Mouse (Mus musculus) liver, embryonic 14.5 days (tissue): Measurements from ENCODE around the gene Ereg. TPM values are rescaled to one million over a fixed set of nuclear protein-coding genes. Genes with fewer than 3 reads are reported as not detected.

ENCODE experiments used
- ATAC-seq: fragments of 200-750 bp; cut with Nextera tagmentation; 2 replicates; pipeline ENCODE4 v1.8.0; 2017; ENCODE audit warnings: moderate number of reproducible peaks, mild to moderate bottlenecking, moderate library complexity; ENCODE audit not compliant: insufficient read depth
- DNase-seq, 3 experiments: peaks; one replicate each; pipeline ENCODE4 v3.0.0-alpha.2; 2012 to 2013; ENCODE audit warnings: low read depth in 3 of 3, low spot score in 3 of 3
- H3K27ac ChIP-seq: fragments of 300-500 bp; sonication (generic); 2 replicates; pipeline ENCODE4 v1.5.1; 2014; ENCODE audit warnings: moderate library complexity, mild to moderate bottlenecking, control low read depth, inconsistent platforms
- H3K27me3 ChIP-seq: fragments of 300-500 bp; sonication (generic); 2 replicates; pipeline ENCODE4 v1.6.1; 2014; ENCODE audit warnings: mild to moderate bottlenecking, low read length, moderate library complexity; ENCODE audit not compliant: control insufficient read depth, insufficient read depth
- H3K36me3 ChIP-seq: fragments of 300-500 bp; sonication (generic); replicated peaks from 2 replicates; pipeline ENCODE4 v1.6.1; 2014; ENCODE audit warnings: low read depth; ENCODE audit not compliant: control insufficient read depth, insufficient read depth
- H3K4me1 ChIP-seq, 2 experiments: fragments of 200-500 bp in 1 of 2; fragments of 300-500 bp in 1 of 2; sonication (generic) in 1 of 2; replicated peaks; 2 replicates each; pipeline ENCODE4 v1.6.1; 2012 to 2014; ENCODE audit warnings: antibody characterized with exemption in 1 of 2, inconsistent platforms in 1 of 2, low read length in 1 of 2; ENCODE audit not compliant: control insufficient read depth in 2 of 2, insufficient read depth in 2 of 2
- H3K4me2 ChIP-seq: fragments of 300-500 bp; sonication (generic); 2 replicates; pipeline ENCODE4 v1.6.1; 2014; ENCODE audit warnings: low read depth, mild to moderate bottlenecking, control low read depth, moderate library complexity
- H3K4me3 ChIP-seq, 2 experiments: fragments of 200-500 bp in 1 of 2; fragments of 300-500 bp in 1 of 2; sonication (generic) in 1 of 2; 2 replicates each; pipeline ENCODE4 v1.5.1; 2012 to 2014; ENCODE audit warnings: low read depth in 2 of 2, low read length in 2 of 2, mild to moderate bottlenecking in 2 of 2, control low read depth in 1 of 2, inconsistent platforms in 1 of 2, moderate library complexity in 1 of 2; ENCODE audit not compliant: insufficient read depth in 1 of 2
- H3K9ac ChIP-seq: fragments of 300-500 bp; sonication (generic); replicated peaks from 2 replicates; pipeline ENCODE4 v1.6.1; 2014; ENCODE audit warnings: mild to moderate bottlenecking, control low read depth, moderate library complexity
- H3K9me3 ChIP-seq: fragments of 300-500 bp; sonication (generic); 2 replicates; pipeline ENCODE4 v1.6.1; 2016; ENCODE audit warnings: low read length, mixed read lengths; ENCODE audit not compliant: control insufficient read depth
- CTCF ChIP-seq: IDR thresholded peaks from 2 replicates; pipeline ENCODE4 v1.5.1; 2016; ENCODE audit warnings: antibody characterized with exemption, low read depth, control low read depth
- EP300 ChIP-seq: IDR thresholded peaks from 2 replicates; pipeline ENCODE4 v1.6.1; 2016; ENCODE audit warnings: antibody characterized with exemption, low read depth
- WGBS: fragments of 180-500 bp; shearing (Covaris S2); extraction: QIAGEN DNeasy Blood & Tissue Kit; methylation state at CpG from one replicate; pipeline ENCODE4 v1.1.7; 2014; ENCODE audit not compliant: insufficient replicate concordance; 5-methylcytosine and 5-hydroxymethylcytosine counted together
- polyA plus RNA-seq, 2 experiments: library from polyadenylated mRNA; depleted of rRNA in 1 of 2; stranded (reverse) in 1 of 2; unstranded in 1 of 2; fragments of >200 nt; fragmentation: Nextera tagmentation in 1 of 2; extraction: Ambion mirVana in 1 of 2; gene quantifications; 2 replicates each; pipeline versions ENCODE4 v1.2.1 to v1.2.3; 2012 to 2014

The Ereg gene
- polyA plus RNA-seq, 2 experiments = 0.06 to 0.14 TPM

- no peaks in the 10 kb centered on the region for H3K4me1 ChIP-seq
- H3K9me3 ChIP-seq = no peaks in the 10 kb centered on the region
- no peak overlapping the region for H3K4me2 ChIP-seq
- DNase-seq = no peak
- H3K36me3 ChIP-seq = no peaks in the 10 kb centered on the region
- H3K9ac ChIP-seq = no peak overlapping the region
- 58% methylated on average over 4 of the region's 4 CpGs for WGBS
- peaks cover 6% of the 10 kb centered on the region for H3K27me3 ChIP-seq
- no peak overlapping the region for H3K4me3 ChIP-seq
- no peak for ATAC-seq
- no peak overlapping the region for H3K27ac ChIP-seq
- TF ChIP-seq EP300 = no peak
- TF ChIP-seq CTCF = no peak
These were observed 2.1 kb upstream of the Ereg start for GRCm38 (mm10) chr5:91072340-91072739.

- ATAC-seq (no peak), DNase-seq (no peak)
- H3K36me3 ChIP-seq = no peaks in the 10 kb centered on the region
- no peaks in the 10 kb centered on the region for H3K4me1 ChIP-seq
- TF ChIP-seq EP300 = no peak
- H3K4me2 ChIP-seq = no peak overlapping the region
- no peak overlapping the region for H3K4me3 ChIP-seq
- H3K27me3 ChIP-seq = peaks cover 6% of the 10 kb centered on the region
- no peaks in the 10 kb centered on the region for H3K9me3 ChIP-seq
- no peak overlapping the region for H3K27ac ChIP-seq
- WGBS = 32% methylated on average over 8 of the region's 8 CpGs
- no peak overlapping the region for H3K9ac ChIP-seq
These were observed 796 bp upstream of the Ereg start for GRCm38 (mm10) chr5:91073626-91074025.

- peaks cover 6% of the 10 kb centered on the region for H3K27me3 ChIP-seq
- DNase-seq (no peak), ATAC-seq (no peak)
- H3K27ac ChIP-seq = no peak overlapping the region
- no peak overlapping the region for H3K4me2 ChIP-seq
- TF ChIP-seq EP300 (no peak), CTCF (no peak)
- H3K9ac ChIP-seq = no peak overlapping the region
- H3K36me3 ChIP-seq = no peaks in the 10 kb centered on the region
- WGBS = 26% methylated on average over 8 of the region's 8 CpGs
- H3K9me3 ChIP-seq = no peaks in the 10 kb centered on the region
- H3K4me3 ChIP-seq = peak overlapping the region in 1 of 2 experiments; percentile 29; a peak in 2 of 4 replicates
- no peaks in the 10 kb centered on the region for H3K4me1 ChIP-seq
These were observed 396 bp upstream of the Ereg start for GRCm38 (mm10) chr5:91074026-91074425.

- H3K36me3 ChIP-seq = no peaks in the 10 kb centered on the region
- no peaks in the 10 kb centered on the region for H3K9me3 ChIP-seq
- H3K4me2 ChIP-seq = no peak overlapping the region
- no peak overlapping the region for H3K9ac ChIP-seq
- ATAC-seq = no peak
- no peak overlapping the region for H3K4me3 ChIP-seq
- TF ChIP-seq EP300 (no peak), CTCF (no peak)
- H3K27ac ChIP-seq = no peak overlapping the region
- H3K27me3 ChIP-seq = peaks cover 6% of the 10 kb centered on the region
- H3K4me1 ChIP-seq = no peaks in the 10 kb centered on the region
- WGBS = 27% methylated on average over 1 of the region's 1 CpGs
- DNase-seq = no peak
These were observed 599 bp downstream of the Ereg start for GRCm38 (mm10) chr5:91075021-91075420.

- WGBS = 31% methylated on average over 5 of the region's 5 CpGs
These were observed 8.6 kb downstream of the Ereg start for GRCm38 (mm10) chr5:91083016-91083415.

More at GRCm38 (mm10) chr5:91083016-91083415, 8.6 kb downstream of the Ereg start:
- H3K4me2 ChIP-seq = no peak overlapping the region
- H3K4me1 ChIP-seq = no peaks in the 10 kb centered on the region
- no peaks in the 10 kb centered on the region for H3K9me3 ChIP-seq
- no peak overlapping the region for H3K27ac ChIP-seq
- no peak overlapping the region for H3K4me3 ChIP-seq
- DNase-seq = no peak
- no peaks in the 10 kb centered on the region for H3K36me3 ChIP-seq
- no peaks in the 10 kb centered on the region for H3K27me3 ChIP-seq
- ATAC-seq = no peak
- no peak overlapping the region for H3K9ac ChIP-seq
- TF ChIP-seq EP300 = no peak
- no peak for TF ChIP-seq CTCF
